Mouse (Mus musculus) cortical plate, adult 2 months (tissue): ENCODE results near the gene Trmt61a. TPM values are rescaled to one million over a fixed set of nuclear protein-coding genes. Genes with fewer than 3 reads are reported as not detected.

Experiments used
- H3K27ac ChIP-seq: fragments of 200-500 bp; 2 replicates; pipeline ENCODE4 v1.5.1; 2012; ENCODE audit warnings: low read length, control low read depth, inconsistent platforms; ENCODE audit not compliant: insufficient read depth
- H3K4me1 ChIP-seq: fragments of 200-500 bp; 2 replicates; pipeline ENCODE4 v1.6.1; 2011; ENCODE audit warnings: low read length; ENCODE audit not compliant: control insufficient read depth, insufficient read depth
- H3K4me3 ChIP-seq: fragments of 200-500 bp; 2 replicates; pipeline ENCODE4 v1.5.1; 2011; ENCODE audit warnings: mild to moderate bottlenecking, low read length, control low read depth; ENCODE audit not compliant: insufficient read depth
- CTCF ChIP-seq: fragments of 200-500 bp; IDR thresholded peaks from 2 replicates; pipeline ENCODE4 v1.5.1; 2011; ENCODE audit warnings: mild to moderate bottlenecking, control low read depth, low read length; ENCODE audit not compliant: insufficient read depth; ENCODE audit errors: extremely low read depth
- POLR2A ChIP-seq: fragments of 200-500 bp; IDR thresholded peaks from 2 replicates; pipeline ENCODE4 v1.6.1; 2011; ENCODE audit warnings: mild to moderate bottlenecking, low read length, control low read depth; ENCODE audit not compliant: insufficient read depth; ENCODE audit errors: extremely low read depth
- polyA plus RNA-seq: library from polyadenylated mRNA; depleted of rRNA; stranded (reverse); fragments of >200 nt; gene quantifications from 2 replicates; pipeline ENCODE4 v1.2.3, GENCODE M21; 2012

Trmt61a gene
- polyA plus RNA-seq, 1 experiment, result 20.0 TPM

DNA sequence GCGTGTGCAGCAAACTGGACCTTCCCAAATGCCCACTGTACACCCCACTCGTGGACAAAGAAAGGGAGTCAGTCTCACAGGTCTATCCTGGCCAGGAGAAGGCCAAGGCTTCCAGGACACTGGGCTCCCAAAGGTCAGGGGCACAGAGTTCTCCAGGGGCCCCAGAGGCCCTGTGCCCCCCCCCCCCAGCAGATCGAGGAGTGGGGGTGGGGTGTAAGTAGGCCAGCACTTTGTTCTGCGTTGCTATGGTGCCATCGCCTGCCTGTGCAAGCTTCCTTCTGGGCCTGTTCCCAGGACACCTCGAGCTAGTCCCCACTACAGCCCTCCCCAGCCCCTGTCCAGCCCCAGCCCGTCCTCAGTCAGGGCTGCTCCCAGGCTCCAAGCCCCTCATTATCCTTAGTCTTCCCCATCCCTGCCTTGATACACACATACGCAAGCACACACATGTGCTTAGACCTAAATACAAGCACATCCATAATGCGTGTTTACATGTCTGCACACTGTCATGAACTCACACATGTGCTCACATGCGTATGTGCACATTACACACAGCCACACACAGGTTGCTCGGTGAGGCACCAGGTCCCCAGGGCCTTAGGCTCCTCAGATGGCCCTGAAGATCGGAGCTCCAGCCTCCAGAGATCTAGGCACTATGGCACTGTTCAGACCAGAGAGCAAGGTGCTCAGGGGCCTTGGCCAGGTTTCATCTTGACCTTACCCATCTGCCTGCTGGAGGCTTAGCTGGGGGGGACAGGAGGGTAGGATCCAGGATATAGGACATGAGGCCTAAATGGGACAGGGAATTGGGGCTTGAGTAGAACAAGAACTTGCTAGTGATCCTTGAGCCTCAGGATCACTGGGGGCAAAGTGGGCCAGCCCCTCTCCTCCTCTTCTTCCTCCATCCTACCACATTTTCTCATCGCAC lies 17.2 kb downstream of the Trmt61a start:
- H3K4me3 ChIP-seq, result no peak overlapping the region
- H3K4me1 ChIP-seq, result peaks cover 14% of the 10 kb centered on the region
- TF ChIP-seq POLR2A, result no peak
- TF ChIP-seq CTCF, result no peak
- peak overlapping the region; percentile 51 for H3K27ac ChIP-seq

DNA sequence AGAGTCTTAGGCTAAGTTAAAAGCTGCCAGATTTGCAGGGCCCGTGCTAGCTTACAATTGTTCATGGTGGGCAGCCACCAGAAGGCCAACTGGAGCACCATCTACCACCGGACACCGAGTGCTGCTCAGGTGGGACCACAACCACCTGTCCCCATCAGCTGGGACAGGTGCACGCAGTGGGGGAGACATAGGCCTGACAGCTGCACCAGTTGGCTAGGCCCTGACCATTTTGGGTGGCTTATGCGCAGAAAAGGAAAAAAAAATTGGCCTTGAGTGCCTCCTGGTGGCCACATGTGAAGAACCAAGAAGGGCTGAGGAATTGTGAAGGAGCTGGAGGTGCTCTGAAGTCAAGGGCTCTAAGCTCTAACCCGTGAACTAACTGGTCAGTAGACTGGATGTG lies 18.3 kb downstream of the Trmt61a start:
- peak; percentile 85 for TF ChIP-seq CTCF
- no peak for TF ChIP-seq POLR2A
- no peak overlapping the region for H3K4me3 ChIP-seq
- H3K27ac ChIP-seq, result 0 out of 2 replicates have a peak overlapping the region, but pooled peaks have one; percentile 40
- peaks cover 18% of the 10 kb centered on the region for H3K4me1 ChIP-seq

DNA sequence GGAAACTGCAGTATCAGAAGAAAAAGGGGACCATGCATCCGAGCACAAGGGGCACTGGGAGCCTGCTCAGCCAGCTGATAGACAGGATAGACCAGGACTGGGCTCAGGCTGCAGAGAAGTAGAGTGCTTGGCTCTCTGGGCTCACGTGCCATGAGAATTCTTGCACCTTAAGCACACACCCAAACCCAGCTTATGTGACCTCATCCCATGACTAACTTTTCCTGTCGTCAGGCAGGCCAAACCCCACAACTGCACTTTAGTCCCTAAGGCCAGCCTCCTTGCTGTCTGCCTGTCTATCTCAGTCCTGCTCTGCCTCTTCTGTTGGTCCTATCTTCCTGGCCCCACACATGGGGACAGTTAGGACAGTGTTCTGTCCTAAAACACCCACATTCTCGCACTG lies 19.8 kb downstream of the Trmt61a start:
- Histone ChIP-seq H3K27ac (no peak overlapping the region), H3K4me1 (peaks cover 16% of the 10 kb centered on the region), H3K4me3 (no peak overlapping the region)
- TF ChIP-seq CTCF (no peak), POLR2A (no peak)

DNA sequence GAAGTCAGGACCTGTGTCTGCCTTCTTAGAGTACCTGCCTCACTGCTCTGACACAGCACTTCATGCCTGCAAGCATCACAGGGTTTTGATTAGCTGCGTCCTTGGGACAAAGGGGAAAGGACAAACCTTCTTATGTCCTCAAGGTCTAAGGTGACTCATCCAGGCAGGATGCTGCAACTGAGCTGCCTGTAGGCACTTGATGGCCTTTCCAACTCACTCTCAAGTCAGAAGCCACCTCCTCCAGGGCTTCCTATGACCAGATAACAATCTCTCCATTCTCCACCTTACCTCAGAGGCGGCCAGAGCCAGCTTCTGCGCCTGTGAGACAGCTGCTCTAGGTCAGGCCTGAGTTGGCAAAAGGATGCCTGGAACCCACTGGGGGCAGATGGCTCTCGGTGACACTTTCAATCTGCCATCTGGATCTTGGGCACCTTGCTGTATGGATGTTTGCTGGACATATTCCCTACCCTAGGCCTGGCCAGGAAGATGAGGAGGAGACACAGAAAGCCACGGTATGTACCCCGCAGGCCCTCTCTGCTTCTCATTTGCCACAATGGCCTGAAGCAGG lies 20.5 kb downstream of the Trmt61a start:
- TF ChIP-seq CTCF (no peak), POLR2A (no peak)
- 0 out of 2 replicates have a peak overlapping the region, but pooled peaks have one; percentile 24 for H3K27ac ChIP-seq
- peaks cover 16% of the 10 kb centered on the region for H3K4me1 ChIP-seq
- H3K4me3 ChIP-seq, result no peak overlapping the region

DNA sequence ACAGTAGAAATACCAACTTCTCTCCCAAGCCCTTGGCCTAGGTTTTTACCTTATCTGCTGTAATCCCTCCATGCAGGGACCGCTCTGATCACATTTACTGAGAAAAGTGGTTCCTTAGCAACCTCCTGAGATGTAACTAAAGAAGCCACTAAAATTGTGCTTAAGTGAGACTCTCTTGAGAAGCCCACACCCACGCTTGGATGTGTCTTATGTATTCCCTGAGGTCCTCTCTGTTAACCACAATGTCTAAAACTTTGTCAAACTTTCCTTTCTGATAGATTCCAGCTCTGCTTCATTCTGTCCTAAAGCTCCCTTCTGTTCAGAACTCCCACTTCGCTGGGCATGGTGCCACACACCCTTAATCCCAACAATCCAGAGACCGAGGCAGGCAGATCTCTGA lies 21.6 kb downstream of the Trmt61a start:
- Histone ChIP-seq H3K4me3 (no peak overlapping the region), H3K4me1 (peaks cover 12% of the 10 kb centered on the region), H3K27ac (peak overlapping the region; percentile 66; the same call in 1 of the 2 replicates)
- TF ChIP-seq POLR2A (no peak), CTCF (no peak)

DNA sequence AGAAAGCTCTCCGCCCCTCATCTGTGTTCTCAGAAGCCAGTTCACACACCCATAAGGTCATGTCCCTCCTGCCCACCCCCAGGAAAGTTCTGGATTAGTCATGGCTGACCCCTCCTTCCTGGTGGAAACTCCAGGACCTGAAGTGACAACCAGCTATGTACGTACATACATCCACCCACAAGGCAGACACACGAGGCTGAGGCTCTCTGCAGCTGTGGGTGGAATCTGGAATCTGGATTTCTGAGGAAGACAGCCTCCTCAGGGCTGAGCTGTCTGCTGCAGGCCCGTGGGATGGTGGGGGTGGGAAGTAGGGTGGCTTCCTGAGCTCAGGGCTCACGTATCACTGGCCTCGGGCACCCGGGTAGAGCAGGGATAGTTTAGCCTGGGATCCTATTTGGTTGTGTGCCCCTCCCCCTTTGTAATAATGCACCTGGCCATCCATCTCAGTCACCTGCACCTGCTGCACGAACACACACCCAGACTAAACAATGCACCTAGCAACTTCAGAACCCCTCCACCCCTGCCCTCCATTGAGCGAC lies 23.1 kb downstream of the Trmt61a start:
- Histone ChIP-seq H3K4me3 (no peak overlapping the region), H3K4me1 (peaks cover 9% of the 10 kb centered on the region), H3K27ac (peak overlapping the region; percentile 55; the same call in 1 of the 2 replicates)
- no peak for TF ChIP-seq CTCF
- TF ChIP-seq POLR2A, result no peak

DNA sequence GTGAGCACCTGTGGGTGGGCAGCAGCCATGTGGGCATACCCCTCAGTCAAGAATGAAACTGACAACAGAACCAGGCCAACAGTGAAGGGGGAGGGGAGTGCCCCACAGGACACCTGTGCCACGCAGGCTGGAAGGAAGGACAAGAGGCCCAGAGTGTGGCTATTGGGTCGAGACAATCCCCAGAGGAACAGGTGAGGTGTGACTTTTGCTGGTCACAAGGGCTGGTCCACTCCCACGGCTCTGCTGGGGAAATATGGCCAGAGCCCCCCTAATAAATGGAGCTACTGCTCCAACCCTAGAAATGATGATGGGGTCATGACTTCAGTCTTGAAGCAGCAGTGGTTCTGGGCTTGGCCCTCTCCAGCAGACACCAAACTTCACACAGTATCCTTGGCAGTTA lies 25.4 kb downstream of the Trmt61a start:
- no peak overlapping the region for H3K4me3 ChIP-seq
- H3K4me1 ChIP-seq, result peaks cover 10% of the 10 kb centered on the region
- TF ChIP-seq POLR2A (no peak), CTCF (no peak)

DNA sequence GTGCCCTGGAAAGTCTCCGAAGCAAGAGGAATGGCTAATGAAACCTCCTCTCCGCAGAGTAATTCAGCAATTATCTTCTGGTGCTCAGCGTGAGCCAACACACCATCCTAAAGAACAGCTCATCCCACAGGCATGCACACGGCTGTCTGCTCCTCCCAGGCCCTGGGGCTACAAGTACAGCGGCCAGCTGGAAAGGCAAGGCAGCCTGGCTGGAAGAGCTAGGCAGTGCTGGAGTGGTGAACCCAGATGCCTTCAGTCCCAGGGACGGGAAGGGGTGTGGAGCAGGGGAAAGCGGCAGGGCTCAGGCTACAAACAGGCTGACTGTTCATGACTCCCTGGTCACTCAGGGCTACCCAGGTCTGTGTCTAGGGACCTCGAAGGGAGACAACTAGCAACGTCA lies 26.7 kb downstream of the Trmt61a start:
- peaks cover 10% of the 10 kb centered on the region for H3K4me1 ChIP-seq
- H3K4me3 ChIP-seq, result no peak overlapping the region
- TF ChIP-seq CTCF, result no peak
- no peak for TF ChIP-seq POLR2A
- peak overlapping the region; percentile 32; the same call in 1 of the 2 replicates for H3K27ac ChIP-seq

More for the DNA sequence above, 25.4 kb downstream of the Trmt61a start:
- H3K27ac ChIP-seq, result no peak overlapping the region

DNA sequence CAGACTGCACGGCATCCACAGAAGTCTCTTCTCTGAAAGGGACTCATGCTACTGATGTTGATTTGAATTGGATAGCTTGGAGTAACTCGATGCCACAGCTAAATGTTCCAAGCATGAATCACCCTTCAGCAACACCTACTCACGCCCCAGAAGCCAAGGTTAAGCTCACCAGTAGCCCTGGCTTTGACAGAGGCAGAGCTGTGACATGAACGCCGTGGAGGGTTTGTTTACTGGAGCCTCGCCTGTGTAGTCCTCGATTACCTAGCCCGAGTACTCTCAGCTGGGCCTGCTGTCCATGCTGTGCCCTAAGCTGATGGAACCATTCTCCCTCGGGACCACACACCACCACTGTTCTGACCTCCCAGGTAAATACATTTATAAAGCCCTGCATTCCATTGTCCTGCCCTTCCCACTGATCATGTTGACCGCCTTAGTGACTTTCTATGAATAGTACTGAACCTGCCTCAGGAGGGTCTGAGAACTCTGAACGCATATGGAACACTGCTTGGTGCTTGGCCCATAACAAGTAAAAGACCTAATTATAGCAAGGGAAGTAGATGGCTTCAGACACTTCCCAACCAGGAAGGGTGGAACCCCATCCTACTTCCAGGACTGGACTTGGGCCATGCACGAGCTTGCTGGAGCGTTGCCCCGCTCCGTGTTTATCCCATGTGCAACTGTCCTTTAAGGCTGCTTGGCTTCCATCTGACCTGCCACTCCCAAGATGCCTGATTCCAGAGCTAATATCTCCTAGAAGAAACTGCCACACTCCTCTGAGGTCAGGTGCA lies 27.5 kb downstream of the Trmt61a start:
- H3K4me3 ChIP-seq, result no peak overlapping the region
- peak overlapping the region; percentile 32 for H3K27ac ChIP-seq
- peaks cover 10% of the 10 kb centered on the region for H3K4me1 ChIP-seq
- TF ChIP-seq CTCF, result no peak
- TF ChIP-seq POLR2A, result no peak
